Mouse (Mus musculus): Measurements from ENCODE around the gene Ppp3ca.

DNA sequence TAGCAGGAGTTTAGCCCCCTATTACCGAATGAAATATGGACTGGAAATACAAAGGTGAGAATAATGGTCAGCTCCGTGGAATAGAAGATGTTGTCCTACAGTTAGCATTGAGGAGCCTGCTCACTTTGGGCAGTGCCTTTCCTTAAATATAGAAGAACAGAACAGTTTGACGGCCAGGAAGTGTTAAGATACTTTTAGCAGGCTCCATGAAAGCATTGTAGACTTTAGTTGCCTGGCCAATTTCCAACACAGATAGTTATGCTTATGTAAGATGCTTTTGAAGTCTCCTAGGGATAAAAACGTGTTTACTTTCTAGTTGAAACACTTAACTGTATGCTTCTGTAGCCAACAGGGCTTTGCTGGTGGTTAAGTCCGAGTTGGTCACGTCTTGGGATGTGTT lies 183.0 kb downstream of the Ppp3ca start:
- TF ChIP-seq CTCF (IDR thresholded peaks at IDR 0.05; ENCODE audit: extremely low read depth, insufficient read length, insufficient replicate concordance, low read depth, low read length) (no peak), POLR2A (IDR thresholded peaks at IDR 0.05; ENCODE audit: low read depth, low read length) (no peak)

All from small intestine, adult 2 months (tissue).